Mouse (Mus musculus) lung, embryonic 16.5 days (tissue): ENCODE data around the gene Dennd5a. TPM values are rescaled to one million over a fixed set of nuclear protein-coding genes. Genes with fewer than 3 reads are reported as not detected.

Source experiments
- ATAC-seq: fragments of 200-750 bp; cut with Nextera tagmentation; 2 replicates; pipeline ENCODE4 v1.8.0; 2017; ENCODE audit warnings: low read depth, mild to moderate bottlenecking, moderate library complexity
- H3K27ac ChIP-seq: fragments of 300-500 bp; sonication (generic); 2 replicates; pipeline ENCODE4 v1.5.1; 2014; ENCODE audit warnings: mild to moderate bottlenecking, control low read depth, low read length
- H3K27me3 ChIP-seq: fragments of 300-500 bp; sonication (generic); 2 replicates; pipeline ENCODE4 v1.6.1; 2014; ENCODE audit warnings: low read depth, low read length, mixed read lengths; ENCODE audit not compliant: control insufficient read depth, insufficient read depth
- H3K36me3 ChIP-seq: fragments of 300-500 bp; sonication (generic); 2 replicates; pipeline ENCODE4 v1.6.1; 2014; ENCODE audit warnings: low read length; ENCODE audit not compliant: control insufficient read depth, insufficient read depth
- H3K4me1 ChIP-seq: fragments of 300-500 bp; sonication (generic); replicated peaks from 2 replicates; pipeline ENCODE4 v1.6.1; 2014; ENCODE audit warnings: low read length, mixed read lengths; ENCODE audit not compliant: control insufficient read depth, insufficient read depth
- H3K4me2 ChIP-seq: fragments of 300-500 bp; sonication (generic); 2 replicates; pipeline ENCODE4 v1.6.1; 2014; ENCODE audit warnings: low read depth, low read length, control low read depth
- H3K4me3 ChIP-seq: fragments of 300-500 bp; sonication (generic); 2 replicates; pipeline ENCODE4 v1.5.1; 2014; ENCODE audit warnings: mild to moderate bottlenecking, low read length, control low read depth
- H3K9ac ChIP-seq: fragments of 300-500 bp; sonication (generic); 2 replicates; pipeline ENCODE4 v1.6.1; 2014; ENCODE audit warnings: low read length, control low read depth
- H3K9me3 ChIP-seq: fragments of 300-500 bp; sonication (generic); 2 replicates; pipeline ENCODE4 v1.6.1; 2016; ENCODE audit warnings: low read length; ENCODE audit not compliant: control insufficient read depth
- WGBS: fragments of 180-500 bp; shearing (Covaris S2); extraction: QIAGEN DNeasy Blood & Tissue Kit; methylation state at CpG from one replicate; pipeline ENCODE4 v1.1.7; 2014; 5-methylcytosine and 5-hydroxymethylcytosine counted together
- polyA plus RNA-seq: library from polyadenylated mRNA; unstranded; fragments of >200 nt; fragmentation: Nextera tagmentation; extraction: Ambion mirVana; gene quantifications from 2 replicates; pipeline ENCODE4 v1.2.1, GENCODE M21; 2015

Gene Dennd5a
- polyA plus RNA-seq, 1 experiment from 2014 or later = 32.5 TPM

DNA sequence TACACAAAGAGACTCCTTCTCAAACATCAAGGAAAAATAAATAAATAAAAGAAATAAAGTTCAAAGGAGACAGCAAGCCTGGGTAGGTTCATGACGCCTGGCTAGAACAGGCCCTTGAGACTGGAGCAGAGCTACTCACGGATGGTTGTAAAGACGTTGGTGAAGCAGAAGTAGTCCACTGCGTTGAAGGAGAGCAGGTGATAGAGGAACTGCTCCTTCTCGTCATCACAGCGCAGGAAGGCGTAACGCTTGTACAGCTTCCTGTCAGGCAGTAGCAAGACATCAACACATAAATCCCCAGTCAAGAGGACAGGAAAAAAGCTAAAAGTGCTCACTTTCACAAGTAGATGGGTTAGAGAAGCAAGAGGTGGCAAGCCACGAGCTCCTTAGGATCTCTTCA, 59.3 kb downstream of the Dennd5a start:
- WGBS = 70% methylated on average over 9 of the region's 9 CpGs
- no peaks in the 10 kb centered on the region; the same call in 1 of the 2 replicates for H3K4me1 ChIP-seq
- no peak overlapping the region for H3K4me2 ChIP-seq
- H3K36me3 ChIP-seq = peaks cover 62% of the 10 kb centered on the region
- H3K9me3 ChIP-seq = no peaks in the 10 kb centered on the region
- no peak overlapping the region for H3K27ac ChIP-seq
- H3K9ac ChIP-seq = no peak overlapping the region
- no peak for ATAC-seq
- H3K27me3 ChIP-seq = no peaks in the 10 kb centered on the region
- no peak overlapping the region for H3K4me3 ChIP-seq

DNA sequence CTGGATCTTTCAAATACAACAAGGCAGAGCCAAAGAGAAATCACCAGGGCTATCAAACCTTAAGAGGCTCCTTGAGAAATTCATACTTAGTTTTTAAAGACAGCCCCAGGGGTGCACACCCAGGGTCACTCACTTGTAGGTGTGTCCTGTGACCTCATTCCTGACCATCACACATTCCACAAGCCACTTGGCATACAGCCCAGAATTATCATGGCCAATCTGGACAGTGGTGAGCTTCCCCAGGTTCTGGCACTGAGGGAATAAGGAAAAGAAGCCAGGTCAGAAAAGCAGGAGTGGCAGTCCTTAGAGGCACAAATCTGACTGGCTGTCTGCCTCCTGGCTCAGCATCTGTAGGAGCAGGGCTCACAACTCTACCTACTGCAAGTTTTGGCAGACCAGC, 61.4 kb downstream of the Dennd5a start:
- Histone ChIP-seq H3K4me1 (no peaks in the 10 kb centered on the region), H3K36me3 (peaks cover 66% of the 10 kb centered on the region), H3K9ac (no peak overlapping the region), H3K9me3 (no peaks in the 10 kb centered on the region), H3K4me2 (no peak overlapping the region), H3K27ac (no peak overlapping the region), H3K4me3 (no peak overlapping the region), H3K27me3 (no peaks in the 10 kb centered on the region)
- no peak for ATAC-seq

DNA sequence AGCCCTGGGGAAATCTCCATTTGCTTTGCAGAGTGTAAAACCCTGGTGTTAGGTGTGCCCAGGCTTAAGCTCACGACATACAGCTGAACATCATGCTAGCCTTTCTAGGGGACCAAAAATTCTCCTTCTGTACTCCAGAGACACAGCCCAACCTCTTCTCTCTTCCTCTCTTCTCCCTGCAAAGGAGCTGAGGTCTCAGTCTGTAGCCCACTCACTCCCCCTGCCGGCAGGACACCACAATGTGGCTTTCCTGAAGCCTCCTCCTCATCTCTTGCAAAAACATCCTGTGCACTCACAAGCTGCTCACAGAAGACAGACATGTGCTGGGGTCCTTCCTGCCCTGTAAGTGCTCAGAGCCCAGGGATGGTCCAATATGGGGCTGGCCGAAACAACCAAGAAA, 67.7 kb downstream of the Dennd5a start:
- H3K36me3 ChIP-seq = peaks cover 37% of the 10 kb centered on the region
- ATAC-seq = peak; percentile 38

DNA sequence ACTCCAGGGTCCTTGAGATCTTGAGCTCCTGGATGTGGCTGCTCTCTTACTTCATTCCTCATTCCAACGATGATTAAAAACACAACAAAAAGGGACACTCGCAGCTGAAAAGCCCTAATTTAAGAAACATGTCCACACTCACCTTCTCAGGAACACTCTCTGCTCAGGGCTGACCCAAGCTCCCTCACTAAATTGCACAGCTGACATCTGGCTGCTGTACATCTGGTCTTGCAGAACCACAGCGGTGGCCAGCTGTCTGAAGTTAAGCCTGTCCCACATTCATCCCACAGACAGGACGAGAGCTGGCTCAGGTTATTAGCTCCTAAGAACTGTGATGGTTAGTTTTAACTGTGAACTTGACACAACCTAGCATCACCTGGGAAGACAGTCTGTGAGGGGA, 68.5 kb downstream of the Dennd5a start:
- Histone ChIP-seq H3K9ac (no peak overlapping the region), H3K4me1 (no peaks in the 10 kb centered on the region), H3K27ac (no peak overlapping the region), H3K4me2 (no peak overlapping the region), H3K9me3 (no peaks in the 10 kb centered on the region), H3K4me3 (no peak overlapping the region), H3K27me3 (no peaks in the 10 kb centered on the region), H3K36me3 (peaks cover 32% of the 10 kb centered on the region)
- 80% methylated on average over 4 of the region's 4 CpGs for WGBS
- no peak for ATAC-seq

More for the DNA sequence above, 67.7 kb downstream of the Dennd5a start:
- Histone ChIP-seq H3K9me3 (no peaks in the 10 kb centered on the region), H3K27me3 (no peaks in the 10 kb centered on the region), H3K9ac (no peak overlapping the region), H3K4me2 (no peak overlapping the region), H3K27ac (no peak overlapping the region), H3K4me1 (no peaks in the 10 kb centered on the region), H3K4me3 (no peak overlapping the region)
- 36% methylated on average over 3 of the region's 3 CpGs for WGBS

DNA sequence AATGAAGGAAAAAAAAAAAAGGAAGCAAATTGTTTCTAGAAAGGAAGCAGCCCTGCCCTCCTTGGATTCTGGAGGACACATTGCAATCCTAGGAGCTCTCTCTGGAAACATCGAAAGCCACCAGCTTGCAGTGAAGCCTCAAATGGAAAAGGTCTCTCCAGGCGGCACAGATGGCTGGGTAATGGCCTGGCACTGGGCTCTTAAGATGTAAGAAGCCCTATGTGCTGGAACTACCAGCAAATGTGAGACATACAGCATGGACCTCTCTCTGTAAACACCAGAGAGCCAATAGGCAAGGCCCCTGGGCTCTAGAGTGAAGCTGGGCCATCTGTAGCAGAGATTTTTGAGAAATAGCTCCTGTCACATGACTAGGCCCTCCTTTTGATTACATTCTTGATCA, 70.0 kb downstream of the Dennd5a start:
- 87% methylated on average over 2 of the region's 2 CpGs for WGBS
- H3K36me3 ChIP-seq = peaks cover 24% of the 10 kb centered on the region

DNA sequence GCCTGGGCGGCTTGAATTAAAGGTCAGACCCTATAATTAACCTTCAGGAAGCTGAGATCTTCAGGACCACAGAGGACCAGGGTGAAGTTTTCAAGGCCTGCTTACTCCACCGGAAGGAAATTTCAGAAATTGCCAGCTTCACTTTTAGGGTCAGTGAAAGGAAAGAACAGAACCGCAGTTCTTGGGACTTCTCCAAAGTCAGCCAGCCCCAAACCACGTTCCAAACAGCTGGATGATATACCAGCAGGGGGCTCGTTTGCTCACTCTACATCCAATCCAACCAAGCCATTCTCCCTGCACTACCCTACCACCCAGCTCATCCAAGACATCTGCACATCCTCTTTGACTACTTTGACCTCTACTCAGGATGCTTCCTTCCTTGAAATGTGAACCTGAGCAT, 71.0 kb downstream of the Dennd5a start:
- H3K27me3 ChIP-seq = no peaks in the 10 kb centered on the region
- H3K4me1 ChIP-seq = no peaks in the 10 kb centered on the region
- peaks cover 18% of the 10 kb centered on the region for H3K36me3 ChIP-seq
- no peaks in the 10 kb centered on the region for H3K9me3 ChIP-seq
- H3K9ac ChIP-seq = no peak overlapping the region
- no peak overlapping the region for H3K27ac ChIP-seq
- H3K4me3 ChIP-seq = no peak overlapping the region
- H3K4me2 ChIP-seq = no peak overlapping the region
- WGBS = 75% methylated on average over 5 of the region's 5 CpGs
- ATAC-seq = no peak

More for the DNA sequence above, 70.0 kb downstream of the Dennd5a start:
- no peak overlapping the region for H3K4me2 ChIP-seq
- H3K9me3 ChIP-seq = no peaks in the 10 kb centered on the region
- no peaks in the 10 kb centered on the region for H3K27me3 ChIP-seq
- ATAC-seq = no peak
- H3K4me3 ChIP-seq = no peak overlapping the region
- H3K9ac ChIP-seq = no peak overlapping the region
- H3K4me1 ChIP-seq = no peaks in the 10 kb centered on the region
- H3K27ac ChIP-seq = no peak overlapping the region

DNA sequence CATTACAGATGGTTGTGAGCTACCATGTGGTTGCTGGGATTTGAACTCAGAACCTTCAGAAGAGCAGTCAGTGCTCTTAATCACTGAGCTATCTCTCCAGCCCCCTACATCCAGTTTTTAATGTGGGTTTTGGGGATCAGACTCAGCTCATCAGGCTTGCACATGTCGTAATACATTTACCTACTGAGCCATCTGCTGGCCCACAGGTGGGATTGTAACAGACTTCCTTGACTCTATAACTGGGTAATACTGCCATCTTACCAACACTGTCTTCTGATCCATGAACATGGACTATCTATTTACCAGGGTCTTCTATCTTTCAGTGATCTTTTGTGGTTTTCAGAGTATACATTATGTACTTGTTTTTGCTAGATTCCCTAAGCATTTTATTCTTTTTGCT, 74.0 kb downstream of the Dennd5a start:
- Histone ChIP-seq H3K4me3 (no peak overlapping the region), H3K27ac (no peak overlapping the region), H3K9ac (no peak overlapping the region), H3K4me1 (no peaks in the 10 kb centered on the region), H3K9me3 (no peaks in the 10 kb centered on the region), H3K4me2 (no peak overlapping the region), H3K36me3 (peaks cover 3% of the 10 kb centered on the region; the same call in 1 of the 2 replicates), H3K27me3 (no peaks in the 10 kb centered on the region)
- WGBS = 83% methylated on average over 1 of the region's 1 CpGs
- no peak for ATAC-seq

DNA sequence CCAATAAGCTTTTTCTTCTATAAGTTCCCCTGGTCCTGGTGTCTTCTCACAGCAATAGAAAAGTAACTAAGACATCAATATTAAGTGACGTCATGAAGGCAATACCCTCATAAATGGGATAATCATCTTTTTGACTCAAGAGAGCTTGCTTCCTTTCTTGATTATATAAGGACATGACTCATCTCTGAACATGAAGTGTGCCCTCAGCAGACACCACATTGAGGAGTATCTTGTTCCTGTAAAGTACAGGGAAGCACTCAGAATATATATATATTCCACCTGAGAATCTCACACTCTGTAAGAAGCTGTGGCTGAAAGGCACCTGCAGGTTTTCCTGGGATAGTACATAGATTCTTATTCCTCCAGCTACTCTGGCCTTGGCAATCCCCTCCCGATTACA, 77.7 kb downstream of the Dennd5a start:
- Histone ChIP-seq H3K4me2 (no peak overlapping the region), H3K27ac (no peak overlapping the region), H3K9ac (no peak overlapping the region), H3K4me1 (peaks cover 4% of the 10 kb centered on the region; the same call in 1 of the 2 replicates), H3K27me3 (no peaks in the 10 kb centered on the region), H3K4me3 (no peak overlapping the region), H3K9me3 (no peaks in the 10 kb centered on the region), H3K36me3 (peaks cover 3% of the 10 kb centered on the region; the same call in 1 of the 2 replicates)
- WGBS = 84% methylated on average over 2 of the region's 2 CpGs
- ATAC-seq = no peak

DNA sequence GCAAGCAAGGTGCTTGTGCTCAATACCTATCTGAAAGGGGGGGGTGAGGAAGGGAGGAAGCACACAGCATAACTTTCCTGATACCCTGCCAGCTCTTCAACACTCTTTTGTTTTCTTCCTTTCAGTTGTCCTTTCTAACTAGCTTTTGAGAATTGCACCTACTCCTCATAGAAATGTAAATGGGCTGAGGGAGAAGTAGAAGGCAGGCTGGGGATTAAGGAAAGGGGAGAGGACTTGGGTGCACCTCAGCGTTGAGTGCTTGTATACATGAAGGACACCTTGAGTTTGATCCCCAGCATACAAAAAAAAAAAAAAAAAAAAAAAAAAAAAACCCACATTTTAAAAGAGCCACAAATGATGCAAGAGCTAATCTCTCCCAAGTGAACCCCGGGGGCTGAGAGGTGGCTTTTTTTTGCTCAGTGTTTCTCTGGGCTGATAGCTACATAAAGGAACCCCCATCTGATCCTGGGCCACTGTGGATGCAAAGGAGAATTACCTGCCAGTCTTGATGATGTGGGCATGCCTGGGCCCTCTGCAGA, 78.6 kb downstream of the Dennd5a start:
- Histone ChIP-seq H3K27ac (no peak overlapping the region), H3K4me3 (no peak overlapping the region), H3K9ac (no peak overlapping the region), H3K9me3 (no peaks in the 10 kb centered on the region), H3K4me2 (no peak overlapping the region), H3K36me3 (peaks cover under 1% of the 10 kb centered on the region; the same call in 1 of the 2 replicates), H3K27me3 (no peaks in the 10 kb centered on the region), H3K4me1 (peaks cover 4% of the 10 kb centered on the region; the same call in 1 of the 2 replicates)
- WGBS = 58% methylated on average over 2 of the region's 2 CpGs
- no peak for ATAC-seq

DNA sequence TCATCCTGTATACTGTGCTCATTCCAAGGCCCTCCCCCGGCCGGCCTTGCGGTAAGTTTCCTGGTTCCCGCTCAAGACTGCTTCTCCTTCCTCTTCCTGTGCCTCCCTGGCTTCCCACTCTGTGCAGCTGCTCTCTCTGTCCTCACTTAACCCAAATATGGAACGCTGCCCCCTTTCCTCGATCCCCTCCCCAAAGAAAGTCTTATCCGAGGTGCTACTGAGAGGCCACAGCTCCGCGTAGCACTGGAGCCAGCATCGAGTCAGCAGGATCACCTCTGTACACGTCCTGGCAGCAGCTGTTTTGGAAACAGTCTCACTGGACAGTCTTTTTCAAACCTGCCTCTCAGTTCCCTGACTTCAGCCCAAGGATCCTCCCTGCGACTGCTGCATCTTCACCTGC, 81.1 kb downstream of the Dennd5a start:
- H3K36me3 ChIP-seq = no peaks in the 10 kb centered on the region
- peak overlapping the region; percentile 31 for H3K4me2 ChIP-seq
- H3K27me3 ChIP-seq = no peaks in the 10 kb centered on the region
- ATAC-seq = peak; percentile 83
- H3K9me3 ChIP-seq = no peaks in the 10 kb centered on the region
- no peak overlapping the region for H3K4me3 ChIP-seq
- H3K27ac ChIP-seq = no peak overlapping the region
- peaks cover 4% of the 10 kb centered on the region; the same call in 1 of the 2 replicates for H3K4me1 ChIP-seq
- H3K9ac ChIP-seq = peak overlapping the region; percentile 44; the same call in 1 of the 2 replicates
- 22% methylated on average over 12 of the region's 12 CpGs for WGBS
